Mouse (Mus musculus) natural killer cell, adult 2 months (primary cell): Measurements from ENCODE around the gene Wdr73.
A peak's percentile ranks its signal among the peaks of the same experiment; 100 is the strongest.
"Not testable (repeated sequence)": the region's sequence is repeated elsewhere in the genome, so short reads cannot be mapped to it uniquely, and the experiment has no call there.

ENCODE experiments used
- DNase-seq, 2 experiments: peaks; one replicate each; pipeline ENCODE4 v3.0.0; 2022; ENCODE audit warnings: low spot score in 2 of 2

Gene Wdr73

DNA sequence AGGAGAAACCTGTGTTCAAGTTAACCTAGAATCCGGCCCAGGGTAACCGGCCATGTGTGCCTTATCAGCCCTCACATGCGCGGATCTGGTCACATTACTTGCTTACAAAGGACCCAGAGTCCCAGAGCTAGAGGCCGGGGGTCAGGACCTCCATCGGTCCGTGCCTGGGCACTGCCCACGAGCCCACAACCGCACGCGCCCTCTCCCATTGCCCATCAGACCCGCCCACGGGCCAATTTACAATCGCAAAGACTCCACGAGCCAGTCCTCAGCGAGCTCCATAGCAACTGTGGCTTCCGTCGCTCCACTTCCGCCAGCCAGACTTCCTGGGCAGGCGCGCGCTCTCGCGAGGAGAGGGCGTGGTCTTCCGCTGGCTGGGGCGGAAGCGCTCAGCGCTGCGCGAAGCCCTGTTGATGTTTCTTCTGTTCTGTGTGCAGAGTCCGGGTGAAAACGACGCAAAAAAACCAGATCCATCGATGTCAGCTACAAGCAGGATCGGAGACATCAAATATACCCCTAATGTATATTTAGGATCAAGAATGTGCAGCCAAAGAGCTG, at the start of gene Wdr73:
Gene Wdr73 (minus strand): TSS at position 326 of the 558 bp plus-strand sequence.
- peak; percentile 82 to 89 for DNase-seq

DNA sequence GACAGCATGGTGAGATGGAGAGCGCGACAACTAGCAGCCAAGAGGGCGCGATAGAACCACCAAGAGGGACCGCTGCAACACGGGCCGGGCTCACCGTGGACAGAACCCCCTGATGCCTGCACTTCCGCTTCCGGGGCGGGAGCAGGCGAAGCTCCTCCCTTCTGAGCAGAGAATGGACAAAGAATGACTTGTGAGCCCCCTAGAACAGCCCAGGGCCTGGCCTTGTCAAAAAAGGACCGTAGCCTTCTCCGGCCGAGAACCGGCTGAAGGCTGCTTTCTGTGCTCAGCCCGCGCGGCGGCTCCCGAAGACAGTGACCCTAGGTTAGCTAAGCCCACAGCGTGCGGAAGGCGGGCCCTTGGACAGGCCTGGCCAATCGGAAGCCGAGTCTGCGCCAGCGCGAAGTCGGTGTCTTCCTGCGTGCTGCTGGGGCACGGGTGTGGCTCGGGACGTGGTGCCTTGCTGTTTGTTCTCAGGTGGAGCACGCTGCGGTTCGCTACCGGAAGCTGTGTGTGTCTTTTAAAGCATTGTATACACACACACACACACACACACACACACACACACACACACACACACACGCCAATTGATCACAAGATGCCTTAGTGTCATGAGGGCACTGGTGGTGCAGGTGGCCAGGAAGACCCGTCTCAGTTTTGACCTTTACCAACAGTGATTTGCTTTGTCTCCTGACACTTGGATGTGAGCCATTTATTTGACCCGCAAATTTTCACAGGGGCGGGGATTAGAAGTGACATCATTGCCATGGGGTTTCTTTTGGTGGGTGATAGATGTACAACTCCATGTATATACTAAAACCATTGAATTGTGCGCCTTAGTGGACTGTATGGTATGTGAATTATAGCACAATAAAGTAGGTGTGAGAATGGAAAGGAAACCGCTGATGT, 46.6 kb upstream of the Wdr73 start, which contains the start of gene Sec11a:
Gene Sec11a (minus strand): TSS at position 336 of the 906 bp plus-strand sequence.
- DNase-seq = peak; percentile 92 to 94

DNA sequence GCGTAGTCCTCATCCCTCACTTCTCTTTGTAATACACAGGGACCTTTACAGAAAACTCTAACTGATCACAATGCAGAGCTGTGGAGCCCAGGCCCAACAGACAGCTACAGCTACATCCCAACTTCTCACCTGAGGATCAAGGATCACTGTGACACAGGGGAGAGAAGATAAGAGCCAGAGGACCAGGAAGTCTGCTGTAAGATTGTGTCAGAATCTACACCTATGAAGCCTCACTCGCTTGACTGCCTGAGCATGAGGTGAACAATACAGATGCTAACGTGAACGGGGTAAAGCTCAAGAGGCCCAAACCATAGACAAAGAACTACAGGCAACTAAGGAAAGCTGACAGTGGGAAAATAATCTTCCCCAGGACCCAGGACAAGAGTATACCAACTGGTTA, 38.7 kb upstream of the Wdr73 start:
- DNase-seq = no peak

DNA sequence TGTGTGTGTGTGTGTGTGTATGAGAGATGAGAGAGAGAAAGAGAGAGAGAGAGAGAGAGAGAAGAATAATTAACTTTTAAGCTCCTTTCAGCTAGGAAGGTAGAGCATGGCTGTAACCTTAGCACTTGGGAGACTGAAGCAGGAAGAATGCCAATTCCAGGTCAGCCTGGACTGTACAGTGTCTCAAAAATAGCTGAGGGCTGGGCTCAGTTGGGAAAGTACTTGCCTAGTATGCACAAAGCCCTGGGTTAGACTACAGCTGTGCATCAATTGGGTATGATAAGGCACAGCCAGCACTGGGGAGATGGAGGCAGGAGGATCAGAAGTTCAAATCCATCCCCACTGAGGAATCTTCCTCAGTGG, 36.2 kb upstream of the Wdr73 start:
- not testable (repeated sequence) for DNase-seq

DNA sequence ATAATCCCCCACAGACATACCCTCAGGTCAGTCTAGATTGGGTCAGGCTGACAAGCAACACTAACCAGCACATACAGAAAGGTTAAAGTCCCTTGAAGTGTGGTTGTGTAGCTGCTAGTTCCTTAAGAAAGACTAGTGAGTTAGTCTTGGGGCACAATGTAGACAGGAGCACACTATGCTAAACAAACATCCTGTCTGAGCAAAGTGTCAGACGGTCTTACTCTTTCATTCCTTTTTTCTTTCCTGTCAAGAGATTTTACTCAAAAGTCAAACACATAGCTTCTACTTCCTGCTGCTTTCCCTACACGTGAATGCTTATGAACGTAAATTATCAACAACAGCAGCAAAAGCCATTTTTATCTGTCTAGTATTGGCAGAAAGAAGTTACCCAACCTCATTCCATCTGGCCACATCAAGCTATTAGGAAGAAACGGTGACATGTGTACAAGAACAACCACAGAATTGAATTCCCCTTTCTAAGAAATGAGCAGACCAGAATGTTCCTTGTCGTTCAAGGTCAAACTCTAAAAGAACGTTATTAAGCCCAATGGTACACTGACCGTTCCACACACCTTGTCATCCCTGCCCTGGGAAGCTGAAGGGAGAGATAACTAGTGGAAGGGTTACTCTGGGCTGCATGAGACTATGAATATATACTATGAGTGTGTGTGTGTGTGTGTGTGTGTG, 35.7 kb upstream of the Wdr73 start:
- DNase-seq = peak; percentile 29 to 32

DNA sequence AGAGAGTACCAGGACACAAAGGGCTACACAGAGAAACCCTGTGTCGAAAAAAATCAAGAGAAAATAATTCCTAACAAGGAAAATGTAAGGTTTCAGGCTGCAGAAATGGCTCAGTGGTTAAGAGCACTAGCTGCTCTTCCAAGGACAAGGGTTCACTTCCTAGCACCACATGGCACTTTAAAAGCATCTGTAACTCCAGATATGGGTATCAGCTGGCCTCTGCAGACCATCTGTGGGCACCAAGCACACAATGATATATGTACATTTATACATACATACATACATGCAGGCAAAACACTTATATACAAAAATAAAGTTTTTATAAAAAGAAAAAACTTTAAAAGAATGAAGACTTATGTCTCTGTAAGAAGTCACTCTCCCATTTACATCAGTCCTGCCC, 34.8 kb upstream of the Wdr73 start:
- DNase-seq = no peak

DNA sequence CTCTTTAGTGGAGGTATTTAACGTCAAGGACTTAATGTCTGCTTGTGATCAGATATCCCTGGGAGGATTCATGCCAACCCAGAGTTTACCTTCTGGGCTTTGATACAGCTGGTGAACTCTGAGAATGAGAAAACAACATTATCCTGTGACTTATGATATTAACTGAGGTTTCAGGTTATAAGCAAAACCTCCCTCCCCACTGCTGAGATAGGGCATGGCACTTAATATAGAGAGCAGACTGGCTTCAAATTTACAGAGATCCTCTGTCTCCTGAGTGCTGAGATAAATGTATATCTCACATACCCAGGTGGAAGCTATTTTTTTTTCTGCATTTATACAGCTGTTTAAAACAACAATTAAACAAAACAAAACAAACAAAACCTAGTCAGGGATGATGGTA, 31.7 kb upstream of the Wdr73 start:
- DNase-seq = no peak

DNA sequence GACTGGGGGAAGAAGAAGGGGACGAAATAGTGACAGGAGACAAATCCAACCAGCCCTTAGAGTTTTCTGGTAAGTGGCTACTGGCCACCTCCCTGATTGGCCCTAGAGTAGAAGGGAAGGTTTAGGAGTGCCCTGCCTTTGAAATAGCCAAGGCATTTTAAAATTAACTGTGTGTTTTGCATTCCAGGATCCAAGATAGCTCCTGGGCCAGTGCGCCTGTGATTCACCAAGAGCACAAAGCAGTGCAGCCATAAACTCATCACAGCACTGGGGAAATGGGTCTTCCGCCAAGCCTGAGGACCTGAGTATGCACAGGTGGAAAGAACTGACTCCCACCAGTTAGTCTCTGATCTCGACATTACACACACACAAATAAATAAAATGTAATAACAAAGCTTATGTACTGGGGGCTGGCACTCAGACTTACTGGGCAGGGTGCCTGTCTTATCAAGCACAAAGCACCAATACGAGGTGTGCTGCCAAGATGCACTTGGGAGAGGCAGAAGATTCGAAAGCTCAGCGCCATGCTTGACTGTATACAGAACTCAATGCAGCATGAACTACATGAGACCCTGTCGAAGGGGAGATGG, 30.6 kb upstream of the Wdr73 start:
- no peak for DNase-seq

DNA sequence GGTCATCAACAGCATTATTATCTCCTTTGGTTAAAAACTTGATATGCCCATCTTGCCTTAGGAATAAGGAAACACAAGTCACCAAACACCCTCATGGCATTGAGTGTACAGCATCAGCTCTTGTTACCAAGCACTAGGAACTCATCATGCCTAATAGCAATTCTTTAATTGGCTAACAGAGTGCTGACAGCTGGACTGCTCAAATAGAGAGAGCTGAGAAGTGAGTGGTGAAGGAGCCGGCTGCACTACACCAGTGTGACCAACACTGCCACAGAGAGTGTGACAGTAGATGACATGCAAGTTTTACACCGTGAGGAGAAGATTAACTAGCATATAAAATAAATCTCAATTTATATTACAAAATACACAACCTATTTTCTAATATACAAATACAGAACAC, 22.1 kb upstream of the Wdr73 start:
- DNase-seq = no peak

DNA sequence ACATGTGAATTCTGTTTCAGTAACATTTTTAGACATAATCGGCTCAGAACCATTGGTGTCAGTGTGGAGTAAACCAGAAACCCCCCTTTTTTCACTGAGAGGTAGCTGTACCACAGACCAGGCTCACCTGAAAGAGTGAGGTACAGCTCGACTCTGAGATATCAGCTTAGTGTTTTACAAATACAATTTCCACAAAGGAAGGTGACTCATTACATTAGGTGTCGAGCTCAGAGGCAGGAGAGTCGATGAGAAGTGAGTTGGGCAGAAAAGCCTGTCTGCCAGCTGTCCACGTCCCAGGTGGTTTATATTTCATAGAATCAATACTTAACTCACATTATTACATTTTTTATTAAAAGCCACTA, 18.6 kb upstream of the Wdr73 start:
- DNase-seq = no peak

DNA sequence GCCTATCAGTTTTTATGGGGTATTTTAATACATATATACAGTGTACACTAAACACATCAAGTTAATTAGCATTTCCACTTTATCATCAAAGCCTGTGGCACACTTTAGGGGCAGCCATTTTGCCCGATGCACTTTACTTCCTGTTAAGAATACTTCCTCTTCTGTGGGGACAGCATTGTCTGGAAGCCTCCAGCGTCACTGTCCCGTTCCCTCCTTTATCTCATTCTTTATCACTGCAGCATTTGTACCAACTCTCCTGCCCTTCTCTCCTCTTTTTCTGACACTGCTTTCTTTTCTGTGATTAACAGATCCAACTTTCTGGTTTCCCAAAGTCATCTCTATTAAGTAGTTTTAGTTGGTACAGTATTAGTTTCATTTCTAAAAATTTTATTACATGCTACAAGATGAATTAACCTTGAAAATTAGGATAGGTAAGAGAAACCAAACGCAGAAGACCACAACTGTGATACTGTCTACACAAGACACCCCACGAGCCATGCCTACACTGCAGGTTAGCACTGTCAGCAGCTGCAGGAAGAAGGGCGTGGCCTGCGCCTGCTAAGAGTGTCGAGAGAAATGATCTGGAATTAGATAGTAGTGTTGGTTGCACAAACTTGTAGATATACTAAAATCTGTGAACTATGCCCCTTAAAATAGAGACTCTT, 18.0 kb upstream of the Wdr73 start:
- peak in 1 of 2 experiments; percentile 39 for DNase-seq

DNA sequence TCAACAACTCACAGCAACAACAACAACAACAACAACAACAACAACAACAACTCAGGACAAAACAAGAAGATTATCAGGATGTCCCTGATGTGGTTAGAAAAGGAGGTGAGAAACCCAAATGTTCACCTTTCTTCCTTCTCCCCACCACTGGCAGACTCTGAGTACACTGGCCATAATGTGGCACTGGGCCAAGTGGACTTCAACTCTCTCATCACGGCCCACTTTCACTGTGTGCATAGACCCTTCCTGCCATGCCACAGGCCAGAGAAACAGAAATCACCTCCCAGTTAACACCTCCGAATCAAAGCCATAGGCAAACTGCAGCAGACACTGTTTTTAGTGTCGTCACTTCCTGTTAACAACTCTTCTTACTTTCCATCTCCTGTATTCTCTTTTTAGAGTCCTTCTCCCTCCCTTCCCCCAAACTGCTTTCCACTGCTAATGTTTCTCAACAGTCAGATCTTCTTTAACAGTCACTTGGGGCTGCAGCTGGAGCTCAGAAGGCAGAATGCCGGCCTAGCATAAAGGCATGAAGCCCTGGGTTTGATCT, 16.9 kb upstream of the Wdr73 start:
- peak in 1 of 2 experiments; percentile 37 for DNase-seq

DNA sequence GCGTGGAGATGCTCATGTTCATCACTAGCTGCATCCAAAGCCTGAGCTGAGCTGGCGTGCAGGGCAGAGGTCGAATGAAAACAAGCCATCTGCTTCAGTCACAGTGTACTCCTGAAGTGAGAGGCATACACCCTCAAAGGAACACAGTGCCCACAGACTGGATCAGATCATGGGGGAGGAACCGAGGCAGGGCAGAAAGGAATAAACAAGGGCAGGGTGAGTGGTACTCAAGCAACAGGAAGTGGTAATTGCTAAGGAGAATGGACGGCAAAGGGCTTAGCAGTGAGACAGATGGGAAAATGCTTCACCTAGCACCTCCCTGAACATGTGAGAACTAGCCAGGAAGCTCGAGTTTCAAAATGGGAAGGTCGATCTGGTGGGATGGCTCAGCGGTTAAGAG, 11.4 kb upstream of the Wdr73 start:
- DNase-seq = no peak

DNA sequence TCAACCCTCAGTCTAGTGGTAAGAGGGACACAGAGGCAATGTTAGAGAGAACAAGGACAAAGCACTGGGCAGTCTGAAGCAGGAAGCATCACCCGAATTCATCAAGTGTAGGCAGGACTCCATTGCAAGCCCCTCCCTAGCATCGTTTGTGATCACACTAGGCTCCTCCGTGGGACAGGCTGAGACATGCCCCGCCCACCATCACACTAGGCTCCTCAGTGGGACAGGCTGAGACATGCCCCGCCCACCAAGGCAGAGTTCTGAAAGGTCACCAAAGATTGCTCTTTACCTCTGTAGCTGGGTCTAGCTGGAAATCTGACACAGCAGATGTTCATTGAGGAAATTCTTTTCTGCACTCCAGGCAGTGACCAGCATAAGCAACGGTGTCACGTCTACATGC, 10.0 kb upstream of the Wdr73 start:
- DNase-seq = no peak

DNA sequence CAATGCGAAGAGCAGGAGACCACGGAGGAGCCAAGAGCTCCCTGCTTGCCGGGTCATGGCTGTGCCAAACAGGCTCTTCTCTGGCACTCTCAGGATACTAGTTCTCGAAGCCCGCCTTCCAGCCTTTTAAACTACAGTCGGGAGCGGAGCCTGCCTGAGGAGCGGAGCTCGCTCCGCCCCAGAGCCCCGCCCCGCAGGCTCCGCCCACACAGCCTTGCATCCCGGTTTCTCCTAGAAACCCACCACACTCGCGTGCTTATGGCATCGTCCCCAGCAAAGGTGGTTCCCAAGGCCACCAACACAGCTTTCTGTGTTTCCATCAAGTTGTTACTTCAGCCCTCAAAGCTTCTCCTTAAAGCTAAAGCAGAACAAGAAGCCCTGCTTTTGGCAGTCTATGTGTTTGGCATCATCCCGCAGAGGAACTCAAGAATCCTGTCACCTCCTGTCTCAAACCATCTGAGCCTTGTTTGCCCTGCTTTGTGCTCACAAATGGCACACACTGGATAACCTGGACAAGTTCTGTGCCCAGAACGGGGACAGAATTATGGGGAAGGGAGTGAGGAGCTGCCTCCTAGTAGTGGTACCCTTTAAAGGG, 3.9 kb upstream of the Wdr73 start, which contains the start of gene Nmb:
Gene Nmb (minus strand): TSS at position 156 of the 595 bp plus-strand sequence.
- no peak for DNase-seq

DNA sequence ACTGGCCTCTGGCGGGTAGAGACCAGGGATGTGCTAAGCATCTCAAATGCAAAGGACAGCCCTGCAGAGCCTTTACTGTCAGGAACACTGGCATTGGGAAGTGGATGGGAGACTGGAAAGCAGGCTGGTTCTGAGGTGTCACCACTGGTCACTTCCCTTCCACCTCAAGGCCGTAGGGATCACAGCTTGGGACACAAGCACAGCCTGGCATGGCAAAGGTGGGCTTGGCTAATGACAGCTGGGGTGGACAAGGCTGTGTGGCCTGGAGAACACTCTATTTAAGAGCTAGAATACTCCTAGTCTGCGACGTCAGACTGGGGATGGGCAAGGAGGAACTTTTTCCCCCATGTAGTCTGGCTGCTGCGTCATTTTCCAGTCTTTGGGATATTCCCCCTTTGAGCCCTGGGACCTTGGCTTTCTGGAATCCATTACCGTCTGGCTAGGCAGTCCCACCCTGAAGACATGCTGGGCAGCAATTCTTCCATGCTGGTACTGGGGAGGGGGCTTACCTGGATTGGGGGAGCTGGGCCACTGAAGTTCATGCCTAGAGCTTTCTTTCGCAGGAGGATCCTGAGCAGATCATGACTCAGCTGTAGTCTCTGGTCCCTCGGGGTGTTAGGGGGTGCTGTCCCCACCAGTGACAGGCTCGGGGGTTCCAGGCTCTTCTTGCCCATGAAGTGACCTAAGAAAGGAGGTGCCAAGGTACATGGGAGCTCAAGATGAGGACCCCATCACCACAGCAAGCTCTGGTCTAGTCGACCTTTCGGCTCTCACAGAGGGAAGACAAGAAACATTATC, 2.8 kb upstream of the Wdr73 start:
- no peak for DNase-seq

DNA sequence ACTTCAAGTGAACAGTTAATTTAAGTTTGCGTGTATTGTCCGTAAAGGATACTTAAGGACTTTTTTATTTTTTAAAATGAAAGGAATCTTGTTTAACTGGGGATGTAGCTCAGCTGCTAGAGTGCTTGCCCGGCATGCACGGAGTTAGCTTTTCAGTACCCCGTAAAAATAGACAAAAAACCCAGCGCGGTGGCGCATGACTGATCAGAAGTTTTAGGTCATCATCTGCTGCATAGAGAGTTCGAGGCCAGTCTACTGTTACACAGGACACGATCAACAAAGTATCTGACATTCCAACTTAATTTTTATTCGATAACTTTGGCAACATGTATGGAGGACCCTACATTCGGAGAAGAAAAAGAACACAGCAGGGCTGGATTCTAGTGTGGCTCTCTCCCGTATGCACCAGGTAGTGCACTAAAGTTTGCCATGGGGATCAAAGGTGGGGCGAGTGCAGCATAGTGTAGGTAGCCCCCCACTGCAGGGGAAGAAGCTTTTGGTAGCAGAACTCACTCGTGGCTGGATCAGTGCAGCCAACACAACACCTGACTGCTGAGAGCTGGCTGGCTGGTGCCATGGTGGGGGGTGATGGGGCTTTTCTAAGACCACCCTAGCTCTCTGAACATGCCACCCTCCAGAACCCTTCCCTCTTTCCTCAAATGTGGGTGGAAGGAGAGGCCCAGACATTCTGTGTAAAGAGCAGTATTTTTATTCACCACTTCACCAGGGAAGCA, 639 bp upstream of the Wdr73 start:
- no peak for DNase-seq

DNA sequence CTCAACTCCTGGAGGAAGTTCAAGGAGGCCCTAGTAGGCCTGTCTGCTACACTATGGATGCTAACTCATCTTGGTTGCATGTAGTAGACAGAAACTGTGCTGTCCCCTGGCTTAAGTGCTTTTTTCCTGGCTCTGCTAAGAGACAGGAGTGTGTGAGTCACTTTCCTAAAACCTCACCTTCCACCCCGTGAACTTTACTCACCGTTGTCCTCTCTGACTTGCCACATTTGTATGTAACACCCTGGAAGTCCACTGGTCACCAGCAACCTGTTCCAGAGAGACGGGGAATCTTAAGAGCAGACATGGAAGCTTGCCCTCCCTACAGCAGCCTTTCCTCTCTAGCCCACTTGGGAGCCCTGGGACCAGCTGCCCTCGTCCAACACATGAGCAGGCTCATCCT, 3.3 kb downstream of the Wdr73 start:
- no peak for DNase-seq

DNA sequence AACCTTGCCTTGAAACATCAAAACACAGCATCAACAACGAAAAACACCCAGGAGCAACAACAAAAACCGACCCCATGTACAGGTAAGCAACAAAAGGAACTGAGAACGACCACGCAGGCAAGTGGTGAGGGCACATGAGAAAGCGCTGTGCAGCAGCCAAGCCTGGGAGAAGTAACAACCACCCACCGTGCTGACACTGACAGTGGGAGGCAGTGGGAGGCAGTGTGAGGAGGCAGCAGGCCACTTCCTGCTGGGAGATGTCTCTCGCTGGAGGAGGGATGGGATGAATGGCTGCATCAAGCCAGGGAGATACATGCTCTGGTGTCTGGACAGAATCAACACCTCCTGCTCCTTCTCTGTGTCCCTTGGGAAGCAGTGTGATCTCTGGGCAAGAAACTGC, 3.9 kb downstream of the Wdr73 start:
- DNase-seq = no peak
